In genomic region chr16:64884420-64884838, GRCm38 (mm10) we compare ENCODE assay signal across 9 mouse cellular contexts. TPM values are rescaled to one million over a fixed set of nuclear protein-coding genes. Genes with fewer than 3 reads are reported as not detected.
DNase-seq lines count a peak whose midpoint lies in the region; ATAC-seq lines count a peak whose summit lies in the region.
"Had no signal": no experiment of that assay in that cellular context is flagged by ENCODE, and none has a peak within 500 bp of the region (broad histone marks: within the 10 kb centered on the region; RNA-seq: fewer than 3 reads in every experiment).

No protein-coding gene starts in this region.

- no peaks in the 10 kb centered on the region for H3K27me3 ChIP-seq in kidney, embryonic 15.5 days
- H3K27me3 ChIP-seq in limb, embryonic 13.5 days, result no peaks in the 10 kb centered on the region
- H3K27me3 ChIP-seq: limb, embryonic 15.5 days had no signal

- H3K9me3 ChIP-seq in kidney, embryonic 15.5 days (replicated peaks), result 0 out of 2 replicates have a peak, but pooled peaks cover 7% of the 10 kb centered on the region
- H3K9me3 ChIP-seq in limb, embryonic 13.5 days, result peaks cover 5% of the 10 kb centered on the region; the same call in 1 of the 2 replicates
- H3K9me3 ChIP-seq: limb, embryonic 15.5 days had no signal

- H3K4me1 ChIP-seq in kidney, embryonic 15.5 days, result peaks cover 13% of the 10 kb centered on the region
- H3K4me1 ChIP-seq in limb, embryonic 13.5 days, result peaks cover 7% of the 10 kb centered on the region

- peak; percentile 78 for ATAC-seq in kidney, embryonic 15.5 days (replicated peaks; ENCODE audit: low FRiP score)
- peak; percentile 36; the same call in 1 of the 2 replicates for ATAC-seq in limb, embryonic 13.5 days (ENCODE audit: low FRiP score, low read depth)

- no peaks in the 10 kb centered on the region for H3K36me3 ChIP-seq in kidney, embryonic 15.5 days
- no peaks in the 10 kb centered on the region for H3K36me3 ChIP-seq in limb, embryonic 13.5 days
- H3K36me3 ChIP-seq: limb, embryonic 15.5 days had no signal

- DNase-seq in kidney, adult 11 months, result no peak
- DNase-seq in ES-CJ7 (ENCODE audit: low read depth, low spot score) (peak; percentile 83), ZHBTc4 (ENCODE audit: low read depth, low spot score) (peak; percentile 70)
- no peak for DNase-seq in cerebellum, adult 9-11 months
- DNase-seq in urinary bladder, postnatal 10 days (ENCODE audit: low spot score), result no peak
- DNase-seq in gastrocnemius, adult 8-10 months (ENCODE audit: low spot score in 2 of 2), result no peak

- no peak overlapping the region for H3K9ac ChIP-seq in kidney, embryonic 15.5 days
- no peak overlapping the region for H3K9ac ChIP-seq in limb, embryonic 13.5 days
- H3K9ac ChIP-seq: limb, embryonic 15.5 days had no signal

- H3K4me3 ChIP-seq in kidney, embryonic 15.5 days (replicated peaks), result no peak overlapping the region
- no peak overlapping the region for H3K4me3 ChIP-seq in limb, embryonic 13.5 days
- H3K4me3 ChIP-seq: limb, embryonic 15.5 days had no signal

- H3K27ac ChIP-seq in kidney, embryonic 15.5 days, result peak overlapping the region; percentile 54
- H3K27ac ChIP-seq in limb, embryonic 13.5 days, result no peak overlapping the region
- H3K27ac ChIP-seq: limb, embryonic 15.5 days had no signal

- no peak overlapping the region for H3K4me2 ChIP-seq in kidney, embryonic 15.5 days
- no peak overlapping the region for H3K4me2 ChIP-seq in limb, embryonic 13.5 days (replicated peaks)
- H3K4me2 ChIP-seq: limb, embryonic 15.5 days had no signal

- WGBS in kidney, embryonic 15.5 days, result 5% methylated on average over 3 of the region's 3 CpGs
- WGBS in limb, embryonic 13.5 days, result 6% methylated on average over 3 of the region's 3 CpGs

RNA-seq across cellular contexts. Expression of gene Cggbp1, which starts 32.6 kb away (rescaled TPM):
- polyA plus RNA-seq in kidney, embryonic 15.5 days (2015; fragmentation: Nextera tagmentation; extraction: Ambion mirVana), result 84.0 and 87.1 TPM in 2 replicates
- polyA plus RNA-seq in limb, embryonic 13.5 days (2015; fragmentation: Nextera tagmentation; extraction: Ambion mirVana), result 83.0 and 91.9 TPM in 2 replicates
- total RNA-seq in gastrocnemius, adult 8-10 months (2022), result 10 to 100 TPM; 18.7 to 26.3 (median 20.5) TPM

RNA-seq across cellular contexts. Expression of gene Zfp654, which starts 33.0 kb away (rescaled TPM):
- 5.8 and 6.4 TPM in 2 replicates for polyA plus RNA-seq in kidney, embryonic 15.5 days (2015; fragmentation: Nextera tagmentation; extraction: Ambion mirVana)
- 6.1 and 6.8 TPM in 2 replicates for polyA plus RNA-seq in limb, embryonic 13.5 days (2015; fragmentation: Nextera tagmentation; extraction: Ambion mirVana)
- total RNA-seq in gastrocnemius, adult 8-10 months (2022), result 10 to 100 TPM; 12.1 to 13.0 (median 12.5) TPM

Comparison
In these comparisons a context has a peak if more than half of its experiments do, and no peak if none do; other contexts are left out.
1. DNase-seq: peak in ES-CJ7 (single experiment) and ZHBTc4 (single experiment); none in kidney, adult 11 months (single experiment), cerebellum, adult 9-11 months (single experiment), urinary bladder, postnatal 10 days (single experiment) and gastrocnemius, adult 8-10 months (0 of 2).